Mouse (Mus musculus) megakaryocyte, embryonic 14.5 days (primary cell): ENCODE data around the gene Sos2.

ENCODE experiments used
- FLI1 ChIP-seq: IDR thresholded peaks from 2 replicates; pipeline ENCODE4 v1.6.1; 2012; ENCODE audit warnings: low read length, inconsistent platforms, mixed read lengths
- GATA1 ChIP-seq: IDR thresholded peaks from 3 replicates; pipeline ENCODE4 v1.6.1; 2012; ENCODE audit warnings: mixed read lengths, low read length, inconsistent platforms, borderline replicate concordance

DNA sequence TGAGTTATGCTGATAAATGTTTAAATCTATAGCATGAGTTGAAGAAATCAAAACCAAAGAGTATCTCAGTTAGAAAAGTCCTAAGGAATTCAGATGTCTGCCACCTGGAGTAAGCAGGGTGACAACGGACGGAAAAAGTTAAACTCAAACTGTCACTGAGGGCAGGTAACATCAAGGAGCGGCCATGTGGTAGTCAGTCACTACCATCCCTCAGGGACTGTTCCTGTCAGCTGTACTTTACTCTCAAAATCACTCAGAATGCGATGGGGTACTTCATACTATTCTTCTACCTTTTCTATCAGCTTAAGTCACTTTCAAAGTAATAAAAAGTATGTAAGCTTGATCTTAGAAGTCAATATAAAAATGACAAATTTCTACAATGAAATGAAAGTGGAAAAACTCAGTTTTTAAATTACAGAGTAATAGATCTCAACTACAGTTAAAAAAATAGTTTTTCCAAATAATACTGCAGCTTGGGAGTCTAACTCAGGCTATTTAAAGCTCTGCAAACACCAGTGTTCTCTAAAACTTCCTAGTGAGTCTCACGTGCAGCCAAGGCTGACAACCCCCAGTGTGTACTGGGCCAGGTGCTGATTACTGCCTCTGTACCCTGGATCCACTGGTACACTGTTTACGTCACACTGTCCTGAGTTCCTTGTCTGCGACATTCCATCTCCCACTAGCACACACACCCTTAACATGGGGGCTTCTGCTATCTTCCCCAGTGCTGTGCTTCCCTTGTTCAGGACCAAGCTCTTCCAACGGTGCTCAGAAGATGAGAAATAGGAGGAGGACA, 35.6 kb downstream of the Sos2 start:
- no peak for TF ChIP-seq GATA1
- TF ChIP-seq FLI1 = no peak
